Mouse (Mus musculus): ENCODE measurements around the gene Smim10l2a.
"Not testable (repeated sequence)": the region's sequence is repeated elsewhere in the genome, so short reads cannot be mapped to it uniquely, and the experiment has no call there.

Gene Smim10l2a
- long read RNA-seq, experiment 1 = 0 reads
- long read RNA-seq, experiment 2 = 0 reads

GRCm38 (mm10) chrX:56374431-56375128 lies at the start of gene Smim10l2a:
Gene Smim10l2a, plus strand, starts transcription at chrX:56374586.
- intact Hi-C loops (cut with DNase I) = not testable (repeated sequence)

- intact Hi-C loops (cut with DNase I) = no loop called here
Observed at GRCm38 (mm10) chrX:56332046-56332445, 42.3 kb upstream of the Smim10l2a start.

- intact Hi-C loops (cut with DNase I) = no loop called here
Observed at GRCm38 (mm10) chrX:56340305-56340704, 34.1 kb upstream of the Smim10l2a start.

GRCm38 (mm10) chrX:56342921-56343320 lies 31.5 kb upstream of the Smim10l2a start:
- intact Hi-C loops (cut with DNase I) = no loop called here

GRCm38 (mm10) chrX:56346176-56346931 lies 28.0 kb upstream of the Smim10l2a start, which contains the start of gene Zfp449:
Gene Zfp449, plus strand, starts transcription at chrX:56346400.
- intact Hi-C loops (cut with DNase I) = no loop called here

GRCm38 (mm10) chrX:56346932-56347253 lies 27.5 kb upstream of the Smim10l2a start:
- intact Hi-C loops (cut with DNase I) = no loop called here

- intact Hi-C loops (cut with DNase I) = no loop called here
Observed at GRCm38 (mm10) chrX:56380852-56381251, 6.5 kb downstream of the Smim10l2a start.

- intact Hi-C loops (cut with DNase I) = no loop called here
Observed at GRCm38 (mm10) chrX:56384142-56384541, 9.8 kb downstream of the Smim10l2a start.

GRCm38 (mm10) chrX:56404646-56405045 lies 30.3 kb downstream of the Smim10l2a start:
- intact Hi-C loops (cut with DNase I) = no loop called here

- intact Hi-C loops (cut with DNase I) = no loop called here
Observed at GRCm38 (mm10) chrX:56405482-56405881, 31.1 kb downstream of the Smim10l2a start.

GRCm38 (mm10) chrX:56406128-56406527 lies 31.7 kb downstream of the Smim10l2a start:
- intact Hi-C loops (cut with DNase I) = no loop called here

- intact Hi-C loops (cut with DNase I) = no loop called here
Observed at GRCm38 (mm10) chrX:56416277-56416676, 41.9 kb downstream of the Smim10l2a start.

GRCm38 (mm10) chrX:56417541-56417940 lies 43.2 kb downstream of the Smim10l2a start:
- intact Hi-C loops (cut with DNase I) = no loop called here

Measured in adrenal gland (tissue).